Mouse (Mus musculus) hindbrain, embryonic 15.5 days (tissue): ENCODE data around the gene Cep63. TPM values are rescaled to one million over a fixed set of nuclear protein-coding genes. Genes with fewer than 3 reads are reported as not detected.

ENCODE experiments used
- polyA plus RNA-seq: library from polyadenylated mRNA; unstranded; fragments of >200 nt; fragmentation: Nextera tagmentation; extraction: Ambion mirVana; gene quantifications from 2 replicates; pipeline ENCODE4 v1.2.1, GENCODE M21; 2015

Cep63 gene
- polyA plus RNA-seq, 1 experiment from 2014 or later: 40.6 TPM

Other genes with a start within 250 kb of the Cep63 start
- gene Ky, start 120.8 kb downstream of the Cep63 start, polyA plus RNA-seq: 1.2 and 1.5 TPM in 2 replicates
- gene Anapc13, start 238 bp downstream of the Cep63 start, polyA plus RNA-seq: 152 and 174 TPM in 2 replicates
- gene Amotl2, start 90.1 kb upstream of the Cep63 start, polyA plus RNA-seq: 66.0 and 71.3 TPM in 2 replicates
- gene Ryk, start 208.4 kb upstream of the Cep63 start, polyA plus RNA-seq: 13.7 and 14.4 TPM in 2 replicates